Mouse (Mus musculus) liver, postnatal 0 days (tissue): ENCODE results near the gene Gtf3c5.
A peak's percentile ranks its signal among the peaks of the same experiment; 100 is the strongest.

Experiments
- CTCF ChIP-seq: sonication (generic); IDR thresholded peaks from 2 replicates; pipeline ENCODE4 v1.5.1; 2016; ENCODE audit warnings: antibody characterized with exemption, low read depth
- EP300 ChIP-seq: IDR thresholded peaks from 2 replicates; pipeline ENCODE4 v1.6.1; 2016; ENCODE audit warnings: antibody characterized with exemption, low read depth, mild to moderate bottlenecking

DNA sequence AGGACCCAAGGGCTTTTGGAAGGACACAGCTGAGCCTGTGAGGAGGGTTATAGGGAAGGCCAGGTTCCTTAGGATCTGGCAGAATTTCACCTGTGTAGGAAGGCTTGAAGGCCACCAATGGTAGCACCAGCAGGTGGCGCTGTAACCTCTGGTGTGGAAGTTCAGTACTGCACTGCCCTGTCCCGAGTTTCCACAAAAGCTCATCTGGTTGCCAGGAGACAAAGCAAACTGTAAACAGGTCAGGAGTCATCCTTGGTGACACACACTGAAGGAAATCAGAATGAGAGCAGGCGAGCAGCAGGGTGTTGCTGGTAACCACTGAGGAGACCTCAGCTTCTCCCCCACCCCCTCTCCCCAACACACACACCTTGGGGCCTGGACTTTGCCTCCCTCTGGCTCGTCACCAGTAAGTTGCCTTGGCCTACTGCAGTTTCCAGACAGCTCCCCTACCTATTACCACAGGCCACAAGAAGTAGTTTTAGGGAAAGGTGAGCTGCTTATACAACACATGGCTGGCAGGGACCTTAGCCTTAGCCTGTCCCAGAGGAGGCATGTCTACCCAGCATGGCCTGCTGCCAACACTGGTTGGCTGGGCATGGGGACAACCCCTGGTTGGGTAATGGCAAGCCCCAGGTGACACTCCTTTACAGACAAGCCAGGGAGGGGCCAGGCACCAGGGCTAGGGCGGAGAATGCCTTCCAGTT lies 66.2 kb downstream of the Gtf3c5 start:
- TF ChIP-seq CTCF (peak; percentile 94), EP300 (no peak)
